Mouse (Mus musculus): ENCODE measurements around the gene St7.
"Not testable (repeated sequence)": the region's sequence is repeated elsewhere in the genome, so short reads cannot be mapped to it uniquely, and the experiment has no call there.

St7 gene

GRCm38 (mm10) chr6:17692647-17693046 is at the start of gene St7:
Gene St7 (plus strand): TSS chr6:17692933.
- DNase-seq (ENCODE audit: low read depth, low spot score), result no peak

DNA sequence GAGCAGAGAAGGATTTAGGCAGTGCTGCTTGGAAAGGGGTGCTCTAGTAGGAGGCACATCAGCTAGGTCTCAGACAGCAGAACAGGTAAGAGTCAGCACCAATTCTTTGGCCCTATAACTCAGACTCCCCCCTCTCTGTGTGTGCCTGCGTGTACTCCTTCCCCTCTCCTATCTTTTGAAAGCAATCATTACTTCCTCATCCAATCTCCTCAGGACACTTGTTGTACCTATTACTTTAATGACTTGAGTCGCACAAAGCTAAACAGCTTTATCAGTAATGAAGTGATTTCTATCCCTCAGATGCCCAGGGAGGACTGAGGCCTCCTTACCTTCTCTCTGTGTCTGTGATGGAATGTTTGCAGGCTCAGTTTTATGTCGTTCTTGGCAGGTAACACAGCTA is 46.6 kb upstream of the St7 start:
- no peak for DNase-seq (ENCODE audit: low read depth, low spot score)

GRCm38 (mm10) chr6:17652132-17652531 is 40.6 kb upstream of the St7 start:
- DNase-seq (ENCODE audit: low read depth, low spot score), result no peak

- no peak for DNase-seq (ENCODE audit: low read depth, low spot score)
Observed at GRCm38 (mm10) chr6:17655080-17655479, 37.7 kb upstream of the St7 start.

DNA sequence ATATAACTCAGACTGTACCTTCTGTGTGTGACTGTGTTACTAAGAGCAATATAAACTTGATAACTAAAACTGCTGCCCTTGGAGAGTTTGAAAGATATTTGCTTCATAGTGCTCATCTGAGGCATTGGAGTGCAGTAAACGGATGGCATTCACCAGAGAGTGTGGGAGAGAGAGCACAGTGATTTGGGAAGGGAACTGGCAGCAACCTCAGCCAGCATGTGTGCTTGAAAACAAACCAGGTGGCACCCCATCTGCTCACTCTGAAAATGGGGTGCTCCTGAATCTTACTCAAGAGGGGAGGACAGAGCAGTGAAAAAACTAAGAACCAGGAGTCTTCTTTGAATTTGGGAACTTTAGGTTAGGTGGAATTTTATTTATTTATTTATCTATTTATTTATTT is 35.4 kb upstream of the St7 start:
- DNase-seq (ENCODE audit: low read depth, low spot score), result no peak

DNA sequence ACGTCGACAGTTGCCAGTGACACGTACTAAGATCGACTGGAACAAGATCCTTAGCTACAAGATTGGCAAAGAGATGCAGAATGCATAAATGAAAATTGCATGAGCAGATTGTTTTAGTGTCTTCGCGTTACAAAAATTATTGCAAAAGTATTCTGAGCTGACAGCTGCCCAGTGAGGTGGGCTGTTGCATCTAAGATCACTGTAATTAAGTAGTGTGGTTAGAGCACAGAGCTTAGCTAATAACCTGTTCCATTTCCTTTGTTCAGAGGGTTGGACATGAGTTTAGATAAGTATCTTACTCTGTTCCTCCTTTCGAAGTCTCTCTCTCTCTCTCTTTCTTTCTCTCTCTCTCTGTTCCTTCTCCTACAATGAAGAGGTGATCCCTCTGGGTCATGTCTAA is 27.4 kb upstream of the St7 start:
- DNase-seq (ENCODE audit: low read depth, low spot score), result no peak

- DNase-seq (ENCODE audit: low read depth, low spot score), result no peak
Observed at GRCm38 (mm10) chr6:17666024-17666423, 26.7 kb upstream of the St7 start.

GRCm38 (mm10) chr6:17667813-17668212 is 24.9 kb upstream of the St7 start:
- no peak for DNase-seq (ENCODE audit: low read depth, low spot score)

DNA sequence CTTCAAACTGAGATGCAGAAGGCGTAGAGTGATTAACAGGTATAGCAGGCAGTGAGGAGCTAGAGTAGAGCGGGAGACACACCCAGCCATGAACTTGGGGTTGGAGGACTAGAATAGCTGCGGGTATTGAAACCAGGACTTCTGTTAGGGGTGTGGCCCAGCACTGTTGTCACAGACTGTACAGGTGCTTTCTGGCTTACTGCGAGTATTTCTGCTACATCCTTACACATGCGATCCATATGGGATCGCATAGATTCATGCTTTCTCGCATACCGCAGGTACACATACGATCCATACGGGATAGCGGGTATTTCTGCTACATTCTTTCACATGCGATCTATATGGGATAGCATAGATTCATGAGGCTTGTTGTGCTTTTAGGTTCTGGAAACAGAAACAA is 24.4 kb upstream of the St7 start:
- DNase-seq (ENCODE audit: low read depth, low spot score), result no peak

DNA sequence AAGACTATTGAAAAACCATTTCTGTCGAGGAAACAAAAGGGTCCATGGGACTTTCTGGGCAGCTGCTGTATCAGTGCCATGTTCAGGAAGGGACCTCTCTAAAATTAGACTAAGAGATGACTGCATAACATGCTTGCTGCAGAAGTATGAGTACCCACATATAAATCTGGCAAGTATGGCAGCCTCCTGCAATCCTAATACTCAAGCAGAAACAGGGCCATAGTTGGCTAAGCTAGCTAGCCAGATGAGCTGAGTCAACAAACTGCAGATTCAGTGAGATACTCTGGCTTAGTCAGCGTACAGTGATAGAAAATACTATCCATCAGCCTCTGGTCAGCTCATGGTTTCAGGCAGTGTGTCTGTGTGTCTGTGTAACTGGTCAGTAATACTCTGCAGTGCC is 22.9 kb upstream of the St7 start:
- DNase-seq (ENCODE audit: low read depth, low spot score), result no peak

- peak; percentile 85 for DNase-seq (ENCODE audit: low read depth, low spot score)
Observed at GRCm38 (mm10) chr6:17675019-17675756, 17.5 kb upstream of the St7 start.

GRCm38 (mm10) chr6:17677008-17677407 is 15.7 kb upstream of the St7 start:
- DNase-seq (ENCODE audit: low read depth, low spot score), result no peak

DNA sequence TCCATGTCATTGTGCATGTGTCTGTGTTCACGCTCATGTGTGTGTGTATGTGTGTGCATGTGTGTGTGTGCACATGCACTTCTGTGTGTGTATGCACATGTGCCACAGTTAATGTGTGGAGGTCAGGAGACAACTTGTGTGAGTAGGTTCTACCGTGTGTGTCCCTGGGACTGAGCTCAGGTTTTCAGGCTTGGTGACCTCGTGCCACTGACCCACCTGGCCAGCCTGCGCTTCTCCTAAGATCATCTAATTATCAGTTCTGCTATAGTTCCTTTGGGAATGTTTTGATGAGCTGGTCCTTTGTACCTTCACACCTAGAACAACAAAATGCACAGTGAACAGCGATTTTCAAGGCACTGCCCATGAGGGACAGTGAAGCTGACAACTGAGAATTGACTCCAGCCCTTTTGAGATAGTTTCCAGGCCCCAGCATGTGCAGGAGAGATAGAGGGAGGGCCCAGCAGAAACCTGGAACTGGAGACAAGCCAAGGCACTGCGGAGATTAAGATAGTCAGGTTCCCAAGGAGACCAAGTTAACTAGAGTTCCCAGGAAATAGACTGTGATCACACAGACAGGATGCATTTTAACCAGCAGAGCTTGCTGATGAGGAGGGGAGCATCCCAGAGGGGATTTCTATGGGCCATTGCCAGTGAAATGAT is 12.3 kb upstream of the St7 start:
- DNase-seq (ENCODE audit: low read depth, low spot score), result no peak

- no peak for DNase-seq (ENCODE audit: low read depth, low spot score)
Observed at GRCm38 (mm10) chr6:17681810-17682209, 10.9 kb upstream of the St7 start.

GRCm38 (mm10) chr6:17688676-17689075 is 4.1 kb upstream of the St7 start:
- no peak for DNase-seq (ENCODE audit: low read depth, low spot score)

GRCm38 (mm10) chr6:17693726-17694549 is 1.2 kb downstream of the St7 start:
- peak; percentile 77 for DNase-seq (ENCODE audit: low read depth, low spot score)

GRCm38 (mm10) chr6:17694550-17694951 is 1.8 kb downstream of the St7 start:
- peak; percentile 77 for DNase-seq (ENCODE audit: low read depth, low spot score)

DNA sequence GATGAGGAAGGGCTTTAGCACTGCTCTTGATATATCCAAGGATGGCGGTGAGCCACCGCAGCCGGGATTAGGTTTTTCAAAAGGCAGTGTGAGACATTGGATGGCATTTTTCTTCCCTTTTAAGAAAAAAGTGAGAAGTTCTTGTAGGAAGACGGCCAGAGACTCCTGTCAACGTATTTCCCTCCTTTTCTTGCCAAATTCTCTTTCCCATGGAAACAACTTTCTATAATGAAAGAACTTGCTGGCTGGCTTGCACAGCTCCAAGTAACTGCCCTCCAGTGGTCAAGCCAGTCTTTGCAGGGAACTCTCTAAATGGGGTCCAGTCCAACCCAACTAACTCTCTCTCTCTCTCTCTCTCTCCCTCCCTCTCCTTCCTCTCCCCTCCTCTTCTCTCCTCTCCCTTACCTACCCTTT is 3.6 kb downstream of the St7 start:
- peak; percentile 53 for DNase-seq (ENCODE audit: low read depth, low spot score)

DNA sequence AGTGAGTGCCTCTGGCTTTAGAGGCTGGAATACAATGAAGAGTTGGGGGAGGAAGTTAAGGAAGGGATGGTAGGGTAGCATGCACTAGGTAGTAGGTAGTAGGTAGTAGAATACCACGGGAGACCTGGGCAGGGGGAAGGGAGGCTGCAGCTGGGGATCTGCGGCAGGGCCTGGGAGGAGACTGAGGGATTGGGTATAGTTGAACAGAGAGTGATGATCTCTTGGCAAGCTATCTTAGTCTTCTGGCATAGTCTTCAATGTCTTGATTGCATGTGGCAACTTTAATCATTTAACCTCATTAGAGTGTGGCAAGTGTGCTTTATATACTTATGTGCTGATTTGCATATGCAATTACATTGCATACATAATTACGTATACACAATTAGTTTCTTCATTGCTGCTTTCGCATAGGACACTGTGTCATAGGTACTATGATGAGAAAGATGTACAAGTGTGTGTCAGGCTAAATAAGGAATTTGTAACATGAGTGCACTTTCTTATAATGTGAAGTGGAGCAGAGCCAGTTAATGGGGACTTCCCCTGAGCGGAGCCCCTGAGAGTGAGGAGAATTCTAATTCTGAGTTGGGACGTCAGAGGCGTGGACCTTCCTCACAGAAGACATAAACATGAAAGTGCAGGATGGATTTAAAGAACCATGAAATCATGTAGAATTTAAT is 8.3 kb downstream of the St7 start:
- DNase-seq (ENCODE audit: low read depth, low spot score), result no peak

DNA sequence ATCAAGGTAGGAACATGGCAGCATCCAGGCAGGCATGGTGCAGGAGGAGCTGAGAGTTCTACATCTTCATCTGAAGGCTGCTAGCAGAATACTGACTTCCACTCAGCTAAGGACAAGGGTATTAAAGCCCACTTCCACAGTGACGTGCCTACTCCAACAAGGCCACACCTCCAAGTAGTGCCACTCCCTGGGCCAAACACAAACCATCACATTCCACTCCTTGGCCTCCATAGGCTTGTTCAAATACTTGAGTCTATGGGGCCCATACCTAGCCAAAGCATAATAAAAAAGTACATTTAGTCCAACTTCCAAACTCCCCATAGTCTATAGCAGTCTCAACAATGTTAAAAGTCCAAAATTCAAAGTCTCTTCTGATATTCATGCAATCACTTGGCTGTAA is 11.3 kb downstream of the St7 start:
- not testable (repeated sequence) for DNase-seq (ENCODE audit: low read depth, low spot score)

DNA sequence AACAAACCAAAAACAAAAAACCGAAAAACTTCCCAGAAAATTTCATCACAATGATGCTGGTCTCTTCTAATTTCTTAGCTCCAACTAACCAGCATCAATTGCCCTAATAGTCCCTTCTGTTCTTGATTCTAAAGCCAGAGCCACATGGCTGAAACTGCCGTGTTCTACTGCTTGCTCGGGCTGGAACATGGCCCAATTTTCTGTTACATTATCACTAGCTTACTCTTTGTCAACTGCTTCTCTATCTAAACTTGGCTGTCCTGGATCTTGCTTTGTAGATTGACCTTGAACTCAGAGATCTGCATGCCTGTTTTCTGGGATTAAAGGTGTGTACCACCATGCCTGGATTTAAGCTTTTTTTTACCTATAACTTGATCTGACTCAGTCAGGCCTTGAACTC is 13.2 kb downstream of the St7 start:
- DNase-seq (ENCODE audit: low read depth, low spot score), result no peak

DNA sequence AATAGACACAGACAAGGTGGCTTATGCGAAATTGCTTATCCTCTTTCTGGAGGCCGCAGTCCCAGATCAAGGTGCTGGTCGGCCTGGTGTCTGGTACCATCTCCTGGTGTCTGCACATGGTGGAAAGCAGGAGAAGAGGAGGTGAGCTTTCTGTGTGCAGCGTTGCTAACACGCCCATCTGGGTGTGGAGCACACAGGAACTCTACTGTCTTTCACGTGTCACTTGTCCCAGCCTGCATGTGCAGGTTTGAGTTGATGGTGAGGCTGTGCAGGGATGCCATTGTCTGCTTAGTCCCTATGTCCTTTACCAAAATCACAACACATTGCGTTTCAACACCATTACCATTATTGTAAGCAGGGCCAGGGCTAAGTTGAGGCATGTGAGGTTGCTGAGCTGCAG is 26.2 kb downstream of the St7 start:
- DNase-seq (ENCODE audit: low read depth, low spot score), result no peak
